Mouse (Mus musculus): ENCODE data around the gene Mrps11. TPM values are rescaled to one million over a fixed set of nuclear protein-coding genes. Genes with fewer than 3 reads are reported as not detected.

Gene Mrps11
- total RNA-seq, 1 experiment, result 79.8 TPM

DNA sequence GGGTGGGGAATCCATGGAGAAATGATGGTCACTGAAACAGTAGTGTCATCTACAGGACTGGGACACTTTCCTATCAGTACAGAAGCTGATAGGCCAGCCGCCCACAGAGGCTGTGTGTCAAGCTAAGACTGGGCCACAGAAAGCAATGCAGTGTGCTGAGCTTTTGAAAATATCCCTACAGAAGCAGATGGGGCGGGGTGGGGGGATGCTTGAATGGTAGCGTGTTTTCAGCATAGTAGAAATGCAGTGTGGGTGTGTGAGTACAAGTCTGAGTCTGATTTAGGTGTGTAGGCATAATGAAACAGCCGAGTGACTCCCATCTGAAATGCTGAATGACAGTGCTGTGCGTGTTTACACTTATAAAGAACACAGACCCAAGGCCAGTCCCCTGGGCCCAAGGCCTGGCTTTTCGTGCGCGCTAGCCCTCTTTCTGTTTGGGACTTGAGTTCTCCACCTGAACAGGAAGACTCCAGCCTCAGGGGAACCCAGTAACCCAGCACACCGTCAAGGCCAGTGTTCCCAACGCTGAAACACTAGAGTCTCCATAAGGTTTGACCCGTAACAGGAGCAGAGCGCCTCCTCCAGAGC, 5.0 kb downstream of the Mrps11 start:
- no peak overlapping the region for H3K4me3 ChIP-seq (ENCODE audit: insufficient read depth in 1 of 2, low read depth in 1 of 2, low read length in 2 of 2, poor library complexity in 1 of 2, severe bottlenecking in 1 of 2)
- H3K4me1 ChIP-seq (ENCODE audit: control insufficient read depth in 2 of 2, insufficient read depth in 2 of 2, low read length in 2 of 2, poor library complexity in 1 of 2), result no peaks in the 10 kb centered on the region
- H3K9ac ChIP-seq (ENCODE audit: insufficient read depth, low read depth, low read length, poor library complexity, severe bottlenecking), result no peak overlapping the region
- DNase-seq (ENCODE audit: low read depth, low spot score), result no peak
- H3K36me3 ChIP-seq (ENCODE audit: control insufficient read depth, insufficient read depth, low read length, poor library complexity, severe bottlenecking), result peaks cover 21% of the 10 kb centered on the region
- no peaks in the 10 kb centered on the region for H3K9me3 ChIP-seq (ENCODE audit: control insufficient read depth, insufficient read depth, low read depth, low read length)
- in situ Hi-C loops (cut with MboI; ENCODE audit: low sequenced_read_pairs in 2 of 2, unreplicated experiment in 2 of 2), result loop anchor here in 1 of 2 experiments (10.0 kb wide), 1 partner anchor 107 kb away; the partner anchor contains the start of gene Aen
- H3K27ac ChIP-seq (ENCODE audit: insufficient read depth, low read depth, low read length, poor library complexity, severe bottlenecking), result no peak overlapping the region
- no peak for TF ChIP-seq ZNF384 (IDR thresholded peaks at IDR 0.05; ENCODE audit: low read depth, low read length)
- TF ChIP-seq CHD2 (IDR thresholded peaks at IDR 0.05; ENCODE audit: low read depth, low read length), result no peak
- TF ChIP-seq MAFK (IDR thresholded peaks at IDR 0.05; ENCODE audit: insufficient read depth, low read depth, low read length), result no peak
- TF ChIP-seq HCFC1 (IDR thresholded peaks at IDR 0.05; ENCODE audit: borderline replicate concordance, insufficient read depth, low read length), result no peak
- no peak for TF ChIP-seq ZC3H11A (IDR thresholded peaks at IDR 0.05; ENCODE audit: borderline replicate concordance, low read depth, low read length)

GRCm38 (mm10) chr7:78791359-78792222, 8.7 kb downstream of the Mrps11 start:
- no peaks in the 10 kb centered on the region for H3K4me1 ChIP-seq (ENCODE audit: control insufficient read depth in 2 of 2, insufficient read depth in 2 of 2, low read length in 2 of 2, poor library complexity in 1 of 2)
- no peak for TF ChIP-seq CHD2 (IDR thresholded peaks at IDR 0.05; ENCODE audit: low read depth, low read length)
- peak; percentile 94 for TF ChIP-seq ZC3H11A (IDR thresholded peaks at IDR 0.05; ENCODE audit: borderline replicate concordance, low read depth, low read length)
- no peak overlapping the region for H3K27ac ChIP-seq (ENCODE audit: insufficient read depth, low read depth, low read length, poor library complexity, severe bottlenecking)
- peaks cover 21% of the 10 kb centered on the region for H3K36me3 ChIP-seq (ENCODE audit: control insufficient read depth, insufficient read depth, low read length, poor library complexity, severe bottlenecking)
- peak; percentile 57 for DNase-seq (ENCODE audit: low read depth, low spot score)
- H3K9me3 ChIP-seq (ENCODE audit: control insufficient read depth, insufficient read depth, low read depth, low read length), result no peaks in the 10 kb centered on the region
- in situ Hi-C loops (cut with MboI; ENCODE audit: low sequenced_read_pairs in 2 of 2, unreplicated experiment in 2 of 2), result loop anchor here in 1 of 2 experiments (5.0 kb wide), 1 partner anchor 106 kb away; the partner anchor contains the start of gene Aen
- no peak overlapping the region for H3K4me3 ChIP-seq (ENCODE audit: insufficient read depth in 1 of 2, low read depth in 1 of 2, low read length in 2 of 2, poor library complexity in 1 of 2, severe bottlenecking in 1 of 2)
- H3K9ac ChIP-seq (ENCODE audit: insufficient read depth, low read depth, low read length, poor library complexity, severe bottlenecking), result no peak overlapping the region

GRCm38 (mm10) chr7:78793895-78794570, 11.1 kb downstream of the Mrps11 start:
- in situ Hi-C loops (cut with MboI; ENCODE audit: low sequenced_read_pairs in 2 of 2, unreplicated experiment in 2 of 2), result loop anchor here in 1 of 2 experiments (5.0 kb wide), 1 partner anchor 103 kb away; the partner anchor contains the start of gene Aen
- H3K9ac ChIP-seq (ENCODE audit: insufficient read depth, low read depth, low read length, poor library complexity, severe bottlenecking), result no peak overlapping the region
- no peak overlapping the region for H3K4me3 ChIP-seq (ENCODE audit: insufficient read depth in 1 of 2, low read depth in 1 of 2, low read length in 2 of 2, poor library complexity in 1 of 2, severe bottlenecking in 1 of 2)
- peaks cover 19% of the 10 kb centered on the region for H3K36me3 ChIP-seq (ENCODE audit: control insufficient read depth, insufficient read depth, low read length, poor library complexity, severe bottlenecking)
- no peaks in the 10 kb centered on the region; a peak in 1 of 4 replicates for H3K4me1 ChIP-seq (ENCODE audit: control insufficient read depth in 2 of 2, insufficient read depth in 2 of 2, low read length in 2 of 2, poor library complexity in 1 of 2)
- no peaks in the 10 kb centered on the region for H3K9me3 ChIP-seq (ENCODE audit: control insufficient read depth, insufficient read depth, low read depth, low read length)
- TF ChIP-seq HCFC1 (IDR thresholded peaks at IDR 0.05; ENCODE audit: borderline replicate concordance, insufficient read depth, low read length) (no peak), ZC3H11A (IDR thresholded peaks at IDR 0.05; ENCODE audit: borderline replicate concordance, low read depth, low read length) (no peak), MAFK (IDR thresholded peaks at IDR 0.05; ENCODE audit: insufficient read depth, low read depth, low read length) (no peak), CHD2 (IDR thresholded peaks at IDR 0.05; ENCODE audit: low read depth, low read length) (no peak), ZNF384 (IDR thresholded peaks at IDR 0.05; ENCODE audit: low read depth, low read length) (no peak)
- DNase-seq (ENCODE audit: low read depth, low spot score), result no peak
- no peak overlapping the region for H3K27ac ChIP-seq (ENCODE audit: insufficient read depth, low read depth, low read length, poor library complexity, severe bottlenecking)

DNA sequence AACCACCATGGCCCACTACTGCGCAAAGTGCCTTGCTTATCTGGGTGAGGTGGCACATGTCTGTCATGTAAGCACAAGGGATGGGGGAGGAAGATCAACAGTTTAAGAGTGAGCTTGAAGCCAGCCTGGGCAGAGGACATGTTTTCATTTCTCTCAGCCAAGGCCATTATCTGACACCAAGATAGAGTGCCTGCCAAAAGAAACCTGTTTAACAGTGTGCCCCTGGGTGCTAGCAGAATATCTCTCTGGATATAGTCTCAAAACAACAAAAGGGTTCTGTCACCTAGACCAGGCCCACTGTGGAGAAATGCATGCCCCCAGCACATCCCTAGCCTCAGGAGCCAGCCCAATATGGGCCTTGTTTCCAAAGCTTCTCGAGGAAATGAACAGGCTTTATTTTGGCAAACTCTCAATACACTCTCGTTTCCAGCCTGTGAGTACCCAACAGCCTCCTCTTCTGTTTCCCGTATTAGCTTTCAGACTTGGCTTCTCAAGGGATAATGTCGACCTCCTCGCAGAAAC, 11.7 kb downstream of the Mrps11 start:
- no peak for TF ChIP-seq MAFK (IDR thresholded peaks at IDR 0.05; ENCODE audit: insufficient read depth, low read depth, low read length)
- TF ChIP-seq CHD2 (IDR thresholded peaks at IDR 0.05; ENCODE audit: low read depth, low read length), result no peak
- TF ChIP-seq HCFC1 (IDR thresholded peaks at IDR 0.05; ENCODE audit: borderline replicate concordance, insufficient read depth, low read length), result no peak
- TF ChIP-seq ZC3H11A (IDR thresholded peaks at IDR 0.05; ENCODE audit: borderline replicate concordance, low read depth, low read length), result no peak
- TF ChIP-seq ZNF384 (IDR thresholded peaks at IDR 0.05; ENCODE audit: low read depth, low read length), result no peak
- in situ Hi-C loops (cut with MboI; ENCODE audit: low sequenced_read_pairs in 2 of 2, unreplicated experiment in 2 of 2), result loop anchor here in 1 of 2 experiments (5.0 kb wide), 1 partner anchor 103 kb away; the partner anchor contains the start of gene Aen
- Histone ChIP-seq H3K4me1 (ENCODE audit: control insufficient read depth in 2 of 2, insufficient read depth in 2 of 2, low read length in 2 of 2, poor library complexity in 1 of 2) (no peaks in the 10 kb centered on the region; a peak in 1 of 4 replicates), H3K9me3 (ENCODE audit: control insufficient read depth, insufficient read depth, low read depth, low read length) (no peaks in the 10 kb centered on the region), H3K36me3 (ENCODE audit: control insufficient read depth, insufficient read depth, low read length, poor library complexity, severe bottlenecking) (peaks cover 18% of the 10 kb centered on the region), H3K9ac (ENCODE audit: insufficient read depth, low read depth, low read length, poor library complexity, severe bottlenecking) (no peak overlapping the region), H3K27ac (ENCODE audit: insufficient read depth, low read depth, low read length, poor library complexity, severe bottlenecking) (no peak overlapping the region), H3K4me3 (ENCODE audit: insufficient read depth in 1 of 2, low read depth in 1 of 2, low read length in 2 of 2, poor library complexity in 1 of 2, severe bottlenecking in 1 of 2) (no peak overlapping the region)
- no peak for DNase-seq (ENCODE audit: low read depth, low spot score)
